Mouse (Mus musculus) kidney, postnatal 0 days (tissue): ENCODE data around the gene Hsdl2. TPM values are rescaled to one million over a fixed set of nuclear protein-coding genes. Genes with fewer than 3 reads are reported as not detected.
A peak's percentile ranks its signal among the peaks of the same experiment; 100 is the strongest.
"Not testable (repeated sequence)": the region's sequence is repeated elsewhere in the genome, so short reads cannot be mapped to it uniquely, and the experiment has no call there.

Experiments
- ATAC-seq: fragments of 200-750 bp; cut with Nextera tagmentation; replicated peaks from 2 replicates; pipeline ENCODE4 v1.8.0; 2017; ENCODE audit warnings: low read depth, moderate number of reproducible peaks, moderate TSS enrichment, moderate library complexity; ENCODE audit not compliant: low FRiP score
- DNase-seq: peaks from one replicate; pipeline ENCODE4 v3.0.0-alpha.2; 2016; ENCODE audit warnings: low spot score
- H3K27ac ChIP-seq: fragments of 300-500 bp; sonication (generic); 2 replicates; pipeline ENCODE4 v1.5.1; 2014; ENCODE audit warnings: mild to moderate bottlenecking
- H3K27me3 ChIP-seq: fragments of 300-500 bp; sonication (generic); 2 replicates; pipeline ENCODE4 v1.6.1; 2014; ENCODE audit warnings: low read length, mixed read lengths; ENCODE audit not compliant: insufficient read depth
- H3K36me3 ChIP-seq: fragments of 300-500 bp; sonication (generic); 2 replicates; pipeline ENCODE4 v1.6.1; 2014; ENCODE audit warnings: low read length, mixed read lengths; ENCODE audit not compliant: insufficient read depth
- H3K4me1 ChIP-seq: fragments of 300-500 bp; sonication (generic); replicated peaks from 2 replicates; pipeline ENCODE4 v1.6.1; 2014; ENCODE audit warnings: antibody characterized with exemption, low read length, mixed read lengths; ENCODE audit not compliant: insufficient read depth
- H3K4me2 ChIP-seq: fragments of 300-500 bp; sonication (generic); 2 replicates; pipeline ENCODE4 v1.6.1; 2014; ENCODE audit warnings: mild to moderate bottlenecking, low read length, moderate library complexity, mixed read lengths
- H3K4me3 ChIP-seq: fragments of 300-500 bp; sonication (generic); replicated peaks from 2 replicates; pipeline ENCODE4 v1.5.1; 2014; ENCODE audit warnings: low read depth, low read length
- H3K9ac ChIP-seq: fragments of 300-500 bp; sonication (generic); 2 replicates; pipeline ENCODE4 v1.6.1; 2014; ENCODE audit warnings: low read depth, low read length
- H3K9me3 ChIP-seq: fragments of 300-500 bp; sonication (generic); replicated peaks from 2 replicates; pipeline ENCODE4 v1.6.1; 2016; ENCODE audit warnings: low read length, inconsistent platforms, mixed read lengths
- CTCF ChIP-seq: IDR thresholded peaks from 2 replicates; pipeline ENCODE4 v1.5.1; 2016; ENCODE audit warnings: antibody characterized with exemption, low read depth, mild to moderate bottlenecking, moderate library complexity
- WGBS: fragments of 180-500 bp; shearing (Covaris S2); extraction: QIAGEN DNeasy Blood & Tissue Kit; methylation state at CpG from one replicate; pipeline ENCODE4 v1.1.7; 2014; 5-methylcytosine and 5-hydroxymethylcytosine counted together
- polyA plus RNA-seq: library from polyadenylated mRNA; unstranded; fragments of >200 nt; fragmentation: Nextera tagmentation; extraction: Ambion mirVana; gene quantifications from 2 replicates; pipeline ENCODE4 v1.2.1, GENCODE M21; 2015

Gene Hsdl2
- polyA plus RNA-seq, 1 experiment from 2014 or later, result 40.4 TPM

DNA sequence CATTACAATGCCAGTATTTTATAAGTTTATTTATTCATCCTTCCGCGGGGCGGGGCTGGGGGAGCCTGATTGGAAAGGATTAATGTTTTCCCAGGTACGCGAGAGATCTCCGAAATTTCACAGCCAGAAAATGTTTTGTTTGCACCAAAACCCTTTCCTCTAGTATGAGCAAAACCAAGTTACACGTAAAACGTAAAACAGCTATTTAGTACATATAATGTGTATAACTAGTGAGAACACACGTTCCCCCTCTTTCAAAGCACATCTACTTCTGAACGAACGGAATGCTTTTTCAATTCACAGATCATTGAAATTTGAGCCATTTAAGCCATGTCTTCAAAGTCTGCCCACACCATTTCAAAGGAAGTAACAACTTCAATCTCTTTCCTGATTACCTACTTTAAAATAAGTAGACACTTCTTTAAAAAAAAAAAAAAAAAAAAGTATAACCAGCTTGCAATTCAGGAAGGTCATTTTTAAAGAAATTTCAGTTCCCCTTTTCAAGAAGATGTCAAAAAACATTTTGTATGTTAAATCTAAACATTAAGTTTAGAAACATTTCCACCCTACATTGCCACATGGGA is 31.3 kb upstream of the Hsdl2 start:
- ATAC-seq (no peak), DNase-seq (peak; percentile 35)
- Histone ChIP-seq H3K36me3 (no peaks in the 10 kb centered on the region), H3K9me3 (no peaks in the 10 kb centered on the region), H3K27me3 (no peaks in the 10 kb centered on the region), H3K4me3 (peak overlapping the region; percentile 74), H3K4me1 (peaks cover 7% of the 10 kb centered on the region; the same call in 1 of the 2 replicates), H3K9ac (peak overlapping the region; percentile 81; the same call in 1 of the 2 replicates), H3K4me2 (peak overlapping the region; percentile 84), H3K27ac (peak overlapping the region; percentile 97)
- 8% methylated on average over 11 of the region's 11 CpGs for WGBS
- no peak for TF ChIP-seq CTCF

- Histone ChIP-seq H3K27ac (no peak overlapping the region), H3K4me3 (no peak overlapping the region), H3K9me3 (no peaks in the 10 kb centered on the region), H3K9ac (no peak overlapping the region), H3K4me2 (no peak overlapping the region), H3K4me1 (0 out of 2 replicates have a peak, but pooled peaks cover under 1% of the 10 kb centered on the region), H3K36me3 (no peaks in the 10 kb centered on the region), H3K27me3 (no peaks in the 10 kb centered on the region)
- WGBS, result 71% methylated on average over 1 of the region's 1 CpGs
- ATAC-seq (no peak), DNase-seq (no peak)
- TF ChIP-seq CTCF, result no peak
Measured at GRCm38 (mm10) chr4:59551901-59552300, 29.5 kb upstream of the Hsdl2 start.

DNA sequence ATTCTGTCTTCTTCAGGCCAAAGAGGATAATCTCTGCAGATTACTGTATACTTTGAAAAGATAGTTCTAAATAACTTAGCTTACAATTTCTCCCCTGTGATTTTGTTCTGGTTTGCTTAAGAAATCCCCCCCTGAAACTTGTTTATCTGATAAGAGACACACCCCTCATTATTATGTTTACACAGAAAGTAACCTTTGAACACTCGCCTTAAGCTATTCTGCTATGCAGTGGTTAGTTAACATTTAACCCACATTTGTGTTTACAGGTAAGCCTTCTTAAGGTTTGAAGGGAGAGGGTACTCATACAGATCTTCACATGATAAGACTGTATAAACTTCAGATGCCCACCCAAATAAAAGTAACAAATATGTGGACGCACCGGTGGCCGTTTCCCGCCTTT is 28.5 kb upstream of the Hsdl2 start:
- H3K4me1 ChIP-seq, result no peaks in the 10 kb centered on the region
- no peak for DNase-seq
- H3K27me3 ChIP-seq, result no peaks in the 10 kb centered on the region
- H3K27ac ChIP-seq, result no peak overlapping the region
- no peak overlapping the region for H3K4me3 ChIP-seq
- H3K36me3 ChIP-seq, result no peaks in the 10 kb centered on the region
- no peaks in the 10 kb centered on the region for H3K9me3 ChIP-seq
- H3K4me2 ChIP-seq, result no peak overlapping the region
- no peak overlapping the region for H3K9ac ChIP-seq
- no peak for TF ChIP-seq CTCF
- WGBS, result 76% methylated on average over 5 of the region's 5 CpGs
- ATAC-seq, result no peak

GRCm38 (mm10) chr4:59553576-59553975 is 27.8 kb upstream of the Hsdl2 start:
- Histone ChIP-seq H3K9me3 (no peaks in the 10 kb centered on the region), H3K9ac (no peak overlapping the region), H3K36me3 (no peaks in the 10 kb centered on the region), H3K4me1 (no peaks in the 10 kb centered on the region), H3K27me3 (no peaks in the 10 kb centered on the region), H3K4me2 (no peak overlapping the region), H3K27ac (no peak overlapping the region), H3K4me3 (no peak overlapping the region)
- 45% methylated on average over 3 of the region's 3 CpGs for WGBS
- ATAC-seq (no peak), DNase-seq (no peak)
- no peak for TF ChIP-seq CTCF

GRCm38 (mm10) chr4:59555177-59555576 is 26.2 kb upstream of the Hsdl2 start:
- no peaks in the 10 kb centered on the region for H3K27me3 ChIP-seq
- no peaks in the 10 kb centered on the region for H3K4me1 ChIP-seq
- TF ChIP-seq CTCF, result no peak
- no peak overlapping the region for H3K9ac ChIP-seq
- DNase-seq, result no peak
- no peak for ATAC-seq
- no peaks in the 10 kb centered on the region for H3K9me3 ChIP-seq
- no peak overlapping the region for H3K4me3 ChIP-seq
- H3K27ac ChIP-seq, result no peak overlapping the region
- no peaks in the 10 kb centered on the region for H3K36me3 ChIP-seq
- H3K4me2 ChIP-seq, result no peak overlapping the region

GRCm38 (mm10) chr4:59557343-59557742 is 24.0 kb upstream of the Hsdl2 start:
- ATAC-seq, H3K9ac ChIP-seq: not testable (repeated sequence)

More at GRCm38 (mm10) chr4:59557343-59557742, 24.0 kb upstream of the Hsdl2 start:
- H3K36me3 ChIP-seq, H3K4me3 ChIP-seq, H3K9me3 ChIP-seq, H3K27me3 ChIP-seq, H3K4me2 ChIP-seq, H3K4me1 ChIP-seq, DNase-seq, H3K27ac ChIP-seq: not testable (repeated sequence)
- WGBS, result 94% methylated on average over 4 of the region's 4 CpGs
